Mouse (Mus musculus) lung, postnatal 10 days (tissue): ENCODE measurements around the gene E130311K13Rik.

ENCODE experiments used
- DNase-seq: peaks from one replicate; pipeline ENCODE4 v3.0.0; 2021

Gene E130311K13Rik

DNA sequence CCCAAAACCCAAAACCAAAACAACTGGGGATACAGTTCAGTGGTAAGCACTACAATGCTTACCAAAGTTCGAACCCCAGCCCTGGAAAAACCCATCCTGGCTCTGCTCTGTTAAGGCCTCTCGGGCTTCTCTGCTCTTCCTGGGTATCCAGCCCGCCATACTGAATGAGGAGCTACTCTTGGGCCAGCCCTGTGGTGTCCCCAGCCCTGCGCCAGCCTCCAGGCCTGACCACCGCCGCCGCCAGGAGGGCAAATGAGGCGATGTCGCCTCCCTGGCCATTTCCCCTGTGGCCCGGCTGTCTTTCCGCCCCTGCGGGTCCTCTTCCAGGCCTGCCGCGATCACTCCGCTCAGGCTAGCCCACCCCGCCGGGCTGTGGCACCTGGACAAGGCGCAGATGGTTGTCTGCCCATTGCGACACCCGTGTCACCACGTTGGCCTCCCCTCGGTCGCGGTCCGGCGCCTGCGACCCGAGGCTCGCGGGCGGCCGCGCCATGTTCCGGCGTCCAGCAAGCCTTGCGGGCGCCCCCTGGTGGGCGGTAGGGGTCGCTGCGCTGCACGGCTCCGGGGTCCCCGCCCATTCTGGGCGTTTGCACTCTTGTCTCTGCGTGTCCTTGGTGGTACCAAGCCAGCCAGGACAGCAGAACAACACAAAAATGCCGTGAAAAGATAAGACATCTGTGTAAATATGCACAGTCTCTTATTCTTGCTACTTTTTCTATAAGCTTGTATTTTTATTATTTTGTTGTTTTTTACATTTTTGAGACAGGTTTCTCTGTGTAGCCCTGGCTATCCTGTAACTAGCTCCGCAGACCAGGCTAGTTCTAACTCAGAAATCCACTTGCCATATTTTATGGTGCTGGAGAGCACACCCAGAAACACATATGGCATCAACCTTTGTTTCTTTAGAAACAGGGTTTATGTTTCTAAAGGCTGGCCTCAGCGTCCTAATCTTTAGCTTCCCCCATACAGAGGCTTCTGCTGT, at the start of gene E130311K13Rik:
Gene E130311K13Rik (minus strand): TSS at position 595 of the 982 bp plus-strand sequence.
- DNase-seq, result peak; percentile 93

DNA sequence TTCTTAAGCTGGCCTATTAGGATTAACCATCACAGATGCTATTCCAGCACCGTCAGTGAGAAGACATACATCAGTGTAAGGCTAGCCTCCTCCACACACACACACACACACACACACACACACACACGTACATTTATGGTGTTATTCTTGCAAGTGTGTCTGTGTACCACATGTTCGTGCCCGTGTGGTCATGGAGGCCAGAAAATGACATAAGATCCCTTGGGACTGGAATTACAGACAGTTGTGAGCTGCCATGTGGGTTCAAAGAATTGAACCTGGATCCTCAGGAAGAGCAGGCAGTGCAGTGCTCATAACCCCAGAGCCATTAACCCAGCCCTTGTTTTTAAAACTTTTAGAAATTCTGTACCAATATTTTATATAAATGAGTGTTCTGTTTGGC, 48.6 kb upstream of the E130311K13Rik start:
- no peak for DNase-seq

DNA sequence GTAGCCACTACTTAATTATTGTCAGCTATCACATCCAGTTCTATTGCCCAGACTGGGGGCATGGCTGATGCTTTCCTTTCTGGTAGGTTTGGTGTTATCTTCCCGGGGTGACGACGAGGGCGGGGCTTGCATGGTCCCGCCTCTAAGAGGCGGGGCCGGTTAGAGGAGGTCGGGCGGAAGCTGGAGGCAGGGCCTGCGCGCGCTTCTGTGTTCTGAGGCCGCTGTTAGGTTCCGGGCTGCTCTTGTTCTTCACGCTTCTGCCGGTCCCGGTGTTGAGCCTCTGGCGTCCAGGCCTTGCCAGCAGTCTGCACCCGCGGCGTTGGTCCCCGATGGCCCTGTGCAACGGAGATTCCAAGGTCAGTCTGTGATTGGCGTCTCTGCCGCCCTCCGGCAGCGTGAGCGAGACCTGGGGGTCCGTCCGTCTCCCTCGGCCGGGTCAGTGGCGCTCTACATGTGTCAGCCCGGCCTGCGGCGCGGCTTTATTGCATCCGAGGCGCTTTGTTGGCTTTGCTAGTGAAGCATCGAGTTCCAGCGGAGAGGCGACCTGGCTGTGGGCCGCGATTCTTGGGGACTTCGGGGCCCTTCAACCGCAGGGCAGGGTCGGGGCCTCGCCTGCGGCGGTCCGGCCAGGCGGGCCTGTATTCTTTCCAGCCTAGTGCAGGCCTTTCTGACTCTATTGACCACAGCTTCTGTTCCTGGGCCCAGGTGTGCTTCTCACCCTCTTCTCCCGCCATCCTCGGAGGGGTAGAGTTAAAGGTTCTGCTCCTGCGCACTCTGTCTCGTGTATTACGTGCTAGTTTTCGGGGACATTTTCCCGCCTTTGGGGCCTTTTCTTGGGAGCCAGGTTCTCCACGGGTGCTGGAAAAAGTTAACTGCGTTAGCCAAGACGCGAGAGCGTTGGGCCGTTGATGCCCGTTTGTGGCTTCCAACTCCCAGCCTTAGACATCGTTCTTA, 47.0 kb upstream of the E130311K13Rik start, which contains the start of gene Gmps:
Gene Gmps (plus strand): TSS at position 152 of the 954 bp plus-strand sequence.
- DNase-seq, result peak; percentile 96

DNA sequence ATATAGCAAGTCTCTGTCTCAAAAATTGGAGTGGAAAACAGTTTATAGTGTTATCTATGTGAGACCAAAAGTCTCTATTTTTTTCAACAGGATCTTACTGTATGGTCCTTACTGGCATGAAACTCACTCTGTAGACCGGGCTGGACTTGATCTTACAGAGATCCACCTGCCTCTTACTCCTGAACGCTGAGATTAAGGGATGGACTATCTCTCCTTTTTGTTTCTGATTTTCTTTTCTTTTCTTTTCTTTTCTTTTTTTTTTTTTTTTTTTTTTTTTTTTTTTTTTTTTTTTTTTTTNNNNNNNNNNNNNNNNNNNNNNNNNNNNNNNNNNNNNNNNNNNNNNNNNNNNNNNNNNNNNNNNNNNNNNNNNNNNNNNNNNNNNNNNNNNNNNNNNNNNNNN, 36.7 kb upstream of the E130311K13Rik start:
- DNase-seq, result no peak

DNA sequence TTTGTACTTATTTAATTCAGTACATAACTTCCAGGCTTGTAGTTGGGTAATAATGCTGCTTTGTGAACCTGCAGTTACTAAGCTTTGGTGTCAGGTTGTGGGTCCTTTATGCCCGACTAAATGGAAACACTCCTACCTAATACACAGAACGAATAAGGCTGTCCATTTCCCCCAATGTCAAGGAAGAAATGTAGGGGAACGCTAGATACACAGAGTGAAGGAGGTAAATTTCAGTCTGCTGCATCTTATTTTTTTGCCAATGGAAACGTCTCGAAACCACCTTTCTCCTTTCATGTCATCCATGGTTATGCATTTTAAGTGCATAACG, 35.6 kb upstream of the E130311K13Rik start:
- no peak for DNase-seq

DNA sequence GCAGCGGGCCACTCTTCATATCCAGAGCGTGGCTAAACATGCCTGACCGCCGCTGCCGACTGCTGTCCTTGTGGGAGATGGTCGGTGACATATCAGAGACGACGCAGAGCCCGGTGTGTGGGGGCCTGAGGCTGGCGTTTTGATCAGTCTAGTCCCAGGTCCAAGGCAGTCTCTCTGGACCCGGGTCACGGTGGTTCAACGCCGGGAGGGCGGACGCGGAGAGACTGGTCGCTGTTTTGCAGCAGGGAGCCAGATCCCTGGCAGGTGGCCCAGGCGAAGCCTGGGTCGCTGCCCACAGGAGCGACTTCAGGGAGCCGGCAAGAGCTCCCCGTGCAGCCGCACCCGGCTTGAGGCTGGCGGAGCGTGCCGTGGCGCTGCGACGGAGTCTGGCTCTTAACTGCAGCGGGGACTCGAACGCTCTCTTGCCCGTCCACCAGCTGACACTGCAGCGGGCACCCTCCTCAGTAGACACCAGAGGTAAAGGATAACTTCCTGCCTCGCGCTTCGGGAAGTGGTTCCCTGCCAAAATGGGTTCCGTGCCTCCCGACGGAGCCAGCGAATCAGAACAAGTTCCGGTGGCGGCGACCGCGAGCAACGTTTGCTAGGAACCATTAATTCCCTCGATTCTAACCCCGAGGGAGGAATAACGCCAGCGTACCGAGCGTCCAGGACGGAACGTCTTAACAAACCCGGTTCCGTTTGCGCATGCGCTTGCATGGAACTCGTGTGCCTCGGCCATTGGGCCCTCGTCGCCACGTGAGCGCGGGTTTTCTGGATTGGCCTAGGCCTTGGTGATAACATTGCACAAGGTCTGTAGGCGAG, 35.0 kb upstream of the E130311K13Rik start, which contains the start of gene Slc33a1:
Gene Slc33a1 (minus strand): TSS at position 669 of the 822 bp plus-strand sequence.
- peak; percentile 100 for DNase-seq

DNA sequence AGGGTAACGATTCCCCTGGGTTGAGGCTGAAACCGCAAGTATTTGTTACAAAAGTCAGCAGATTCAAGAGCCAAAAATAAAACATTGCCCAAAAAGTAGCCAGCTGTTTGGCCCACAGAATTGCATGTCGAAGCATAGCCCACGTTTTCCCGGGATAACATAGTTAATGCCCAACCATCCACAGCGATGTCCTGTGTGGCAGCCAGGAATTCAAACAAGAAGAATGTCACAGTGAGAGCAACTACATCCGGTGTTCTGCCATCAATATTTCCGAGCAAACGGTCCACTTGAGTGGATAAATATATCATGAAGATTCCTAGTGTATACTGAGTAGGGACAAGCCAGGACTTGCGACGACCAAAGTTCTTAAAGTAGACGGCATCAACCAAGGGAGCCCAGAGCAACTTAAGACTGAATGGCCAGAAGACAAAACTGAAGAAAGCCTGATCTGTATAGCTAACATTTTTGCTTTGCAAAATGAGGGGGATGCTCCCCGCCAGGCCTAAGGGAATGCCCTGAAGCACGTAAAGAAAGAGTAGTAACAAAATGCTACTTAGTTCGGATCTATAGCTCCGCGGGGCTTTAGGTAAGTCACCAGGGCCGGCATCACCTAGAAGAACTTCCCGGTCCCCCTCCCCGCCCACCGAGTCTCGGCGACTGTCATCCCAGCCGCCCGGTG, 34.3 kb upstream of the E130311K13Rik start:
- peak; percentile 8 for DNase-seq

DNA sequence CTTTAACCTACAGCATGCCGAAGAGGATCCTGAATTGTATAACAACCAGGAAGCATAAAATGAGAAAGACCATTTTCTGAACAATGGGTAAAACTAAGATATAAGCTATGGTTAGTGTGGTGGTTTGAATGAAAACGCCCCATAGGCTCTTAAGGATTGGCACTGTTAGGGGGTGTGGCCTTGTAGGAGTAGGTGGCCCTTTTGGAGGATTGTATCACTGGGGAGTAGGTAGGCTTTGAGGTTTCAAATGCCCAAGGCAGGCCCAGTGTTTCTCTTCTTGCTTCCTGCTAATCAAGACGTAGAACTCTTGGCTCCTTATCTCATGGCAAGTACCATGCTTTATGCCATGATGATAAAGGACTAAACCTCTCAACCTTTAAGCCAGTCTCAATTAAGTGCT, 20.6 kb upstream of the E130311K13Rik start:
- DNase-seq, result no peak

DNA sequence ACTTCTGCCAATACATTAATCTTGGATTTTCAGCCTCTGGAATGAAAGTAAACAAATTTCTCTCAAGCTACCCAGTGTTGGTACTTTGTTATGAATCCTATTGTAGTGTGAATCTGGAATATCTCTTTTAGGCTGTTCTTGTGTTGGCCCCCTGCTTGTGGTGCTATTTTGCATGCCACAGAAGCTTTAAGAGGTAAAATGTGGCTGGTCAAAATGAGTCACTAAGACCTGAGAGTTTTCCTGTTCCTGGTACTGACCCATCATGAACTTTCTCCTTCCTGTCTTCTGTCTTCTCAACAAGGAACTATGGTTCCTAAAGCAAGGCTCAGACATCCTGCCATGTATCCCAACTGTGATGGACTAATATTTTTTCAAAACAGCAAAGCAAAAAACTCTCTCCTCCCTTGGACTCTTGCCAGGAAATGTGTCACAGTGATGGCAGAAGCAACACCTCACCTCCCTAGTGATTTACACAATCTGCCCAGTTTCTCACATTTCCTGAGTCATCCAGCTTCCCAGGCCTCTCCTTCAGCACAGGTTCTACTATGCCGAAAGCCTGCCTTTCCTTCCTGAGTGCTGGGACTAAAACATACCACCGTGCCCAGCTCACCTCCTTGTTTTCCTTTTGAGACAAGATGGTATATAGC, 12.1 kb upstream of the E130311K13Rik start:
- DNase-seq, result peak; percentile 2

DNA sequence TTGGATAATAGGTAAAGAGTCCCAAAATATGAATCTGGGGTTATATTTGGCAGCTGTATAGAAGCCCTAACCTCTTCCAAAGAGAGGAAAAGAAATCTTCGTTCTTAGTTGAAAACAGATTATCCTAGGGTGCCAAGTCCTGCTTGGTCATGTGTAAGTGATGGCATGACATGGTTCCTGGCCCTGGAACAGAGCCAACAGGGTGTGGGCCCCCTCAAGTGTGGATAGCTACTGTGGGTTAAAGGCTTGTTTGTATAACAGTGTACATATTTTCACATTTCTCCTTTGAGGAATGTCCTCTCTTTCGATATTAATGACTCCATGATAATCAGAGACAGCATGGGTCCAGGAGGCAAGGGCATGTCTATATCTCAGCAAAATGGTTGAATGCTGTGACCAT, 9.7 kb upstream of the E130311K13Rik start:
- DNase-seq, result no peak

DNA sequence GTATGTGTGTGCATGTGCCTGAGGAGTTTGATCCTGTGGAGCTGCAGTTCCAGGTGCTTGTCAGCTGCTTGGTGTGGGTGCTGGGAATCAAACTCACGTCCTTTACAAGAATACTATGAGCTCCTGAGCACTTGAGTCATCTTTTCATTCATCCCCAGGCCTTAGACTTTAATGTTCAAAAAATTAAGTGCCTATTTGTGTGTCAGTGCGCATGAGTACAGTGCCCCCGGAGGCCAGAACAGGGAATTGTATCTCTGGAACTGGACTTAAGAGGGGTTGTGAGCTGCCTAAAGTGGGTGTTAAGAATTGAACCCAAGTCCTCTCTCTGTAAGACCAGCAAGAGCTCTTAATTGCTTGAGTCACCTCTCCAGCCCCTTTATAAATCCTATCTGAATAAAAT, 9.6 kb downstream of the E130311K13Rik start:
- peak; percentile 31 for DNase-seq

DNA sequence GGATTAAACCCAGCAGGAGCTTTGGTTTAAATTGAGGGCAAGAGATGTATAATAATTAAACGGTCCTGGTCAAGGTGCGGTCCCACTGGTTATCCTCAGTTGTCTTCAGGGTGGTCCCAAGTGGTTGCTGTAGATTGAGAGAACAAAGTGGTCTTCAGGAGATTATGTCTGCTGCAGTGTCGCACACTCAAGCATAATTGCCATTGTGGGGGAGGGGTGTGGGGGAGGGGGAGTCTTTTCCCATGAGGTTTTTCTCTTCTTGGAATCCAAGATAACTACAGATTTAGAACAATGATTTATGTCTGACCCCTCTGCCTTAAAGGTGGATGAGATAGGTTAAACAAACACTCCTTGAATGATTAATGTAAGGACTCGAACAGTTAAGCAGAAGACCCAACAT, 19.0 kb downstream of the E130311K13Rik start:
- no peak for DNase-seq

DNA sequence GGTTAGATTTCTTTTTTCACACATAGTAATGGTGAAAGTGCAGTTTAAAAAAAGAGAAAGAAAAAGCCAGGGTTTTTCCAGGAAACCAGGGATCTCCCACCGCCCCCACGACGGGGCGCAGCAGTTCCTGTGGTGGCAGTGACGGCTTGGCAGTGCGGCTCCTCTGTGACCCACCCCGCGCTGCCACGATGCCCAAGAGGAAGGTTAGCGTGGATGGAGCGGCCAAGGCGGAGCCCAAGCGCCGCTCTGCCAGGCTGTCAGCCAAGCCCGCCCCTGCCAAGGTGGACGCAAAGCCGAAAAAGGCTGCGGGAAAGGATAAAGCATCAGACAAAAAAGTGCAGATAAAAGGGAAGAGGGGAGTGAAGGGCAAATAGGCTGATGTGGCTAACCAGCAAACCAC, 24.0 kb downstream of the E130311K13Rik start:
- peak; percentile 5 for DNase-seq

DNA sequence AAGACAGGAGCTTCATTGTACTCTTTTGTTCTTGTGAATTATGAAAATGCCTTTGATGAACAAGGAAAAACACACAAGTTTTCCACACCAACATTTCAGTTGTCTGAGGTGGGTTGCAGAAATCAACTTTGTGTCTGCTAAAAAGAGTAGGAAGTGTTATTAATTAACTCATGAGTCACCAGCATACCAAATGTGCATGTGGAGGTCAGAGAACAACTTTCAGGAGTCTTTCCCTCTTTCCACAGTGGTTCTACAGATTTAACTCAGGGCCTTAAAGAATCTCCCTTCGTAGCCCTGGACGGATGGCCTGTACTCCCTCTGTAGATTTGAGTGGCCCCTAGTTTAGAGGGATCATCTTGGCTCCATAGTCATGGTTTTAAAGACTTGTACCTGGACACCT, 25.1 kb downstream of the E130311K13Rik start:
- DNase-seq, result no peak

DNA sequence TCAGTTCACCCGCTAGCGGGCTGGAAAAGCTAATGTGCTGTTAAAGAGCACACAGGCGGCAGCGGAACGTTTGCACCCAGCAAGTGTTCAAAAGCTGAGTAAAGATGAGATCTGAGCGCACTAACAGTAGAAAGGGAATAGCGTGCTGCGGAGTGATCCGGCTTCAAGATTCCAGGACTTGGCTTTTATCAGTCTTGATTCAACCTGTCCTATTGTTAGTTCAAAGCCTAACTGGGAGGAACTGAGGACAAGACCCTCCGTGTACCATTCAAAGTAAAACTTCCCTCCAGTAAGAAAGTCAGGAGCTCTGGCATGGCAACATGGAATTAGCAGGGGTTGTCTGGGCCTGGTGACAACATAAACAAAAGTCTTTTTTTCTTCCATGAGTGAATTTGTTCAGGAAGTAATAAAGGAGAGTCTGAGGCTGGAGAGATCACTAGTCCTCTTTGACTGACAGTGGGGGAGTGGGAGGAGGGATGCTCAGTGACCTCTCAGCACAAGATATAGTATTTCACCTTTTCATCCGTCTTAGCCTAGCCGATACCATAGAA, 29.2 kb downstream of the E130311K13Rik start:
- DNase-seq, result no peak

DNA sequence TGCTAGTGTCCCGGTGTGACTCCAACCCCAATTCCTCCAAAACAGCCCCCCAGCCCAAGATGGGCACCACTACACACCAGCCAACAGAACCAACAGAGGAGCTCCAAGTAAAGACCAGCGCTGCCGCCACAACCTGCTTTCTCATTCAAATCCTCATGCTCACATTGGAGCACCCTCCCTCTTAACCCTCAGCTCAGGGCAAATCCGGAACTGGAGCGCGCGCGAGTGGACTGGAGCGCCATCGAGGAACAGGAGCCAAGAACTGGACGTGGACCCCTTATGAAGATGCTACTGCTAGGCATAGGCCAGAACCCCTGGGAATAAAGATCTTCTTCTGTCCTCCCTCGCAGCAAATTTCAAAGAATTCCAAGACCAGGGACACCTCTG, 30.0 kb downstream of the E130311K13Rik start, which contains the start of gene Plch1:
Gene Plch1 (minus strand): TSS at position 164 of the 387 bp plus-strand sequence.
- peak; percentile 56 for DNase-seq

DNA sequence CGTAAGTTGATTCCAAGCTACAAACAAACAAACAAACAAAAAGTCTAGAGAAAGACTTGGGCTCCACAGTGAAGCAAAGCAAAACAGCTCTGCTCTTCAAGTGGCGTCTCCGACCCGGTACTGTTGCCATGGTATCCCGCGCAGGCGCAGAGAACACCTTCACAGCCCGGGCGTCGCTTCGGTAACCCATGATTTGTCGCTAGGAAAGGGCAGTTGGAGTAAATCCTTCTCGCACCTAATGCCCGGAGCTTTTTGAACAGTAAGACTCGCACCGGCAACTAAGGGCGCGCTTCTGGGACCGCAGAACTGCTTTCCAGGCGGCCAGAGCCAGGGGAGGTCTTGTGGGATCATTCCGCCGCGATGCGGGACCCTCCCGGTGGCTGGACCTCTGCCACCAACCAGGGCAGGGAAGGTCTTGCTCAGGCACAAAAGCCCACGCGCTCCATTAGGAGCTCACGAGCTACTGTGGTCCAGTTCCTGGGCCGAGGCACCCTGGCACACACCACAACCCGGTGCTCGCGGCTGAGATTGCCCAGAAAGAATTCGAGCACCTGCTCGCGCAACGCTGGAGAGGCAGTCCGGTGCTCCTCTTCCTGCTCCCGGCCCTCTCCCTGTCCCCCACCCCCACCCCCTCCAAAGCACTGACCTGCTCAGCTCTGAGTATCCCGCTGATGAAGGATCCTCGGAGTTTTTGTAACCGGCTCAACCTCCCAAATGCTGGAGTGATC, 30.5 kb downstream of the E130311K13Rik start:
- DNase-seq, result peak; percentile 78

DNA sequence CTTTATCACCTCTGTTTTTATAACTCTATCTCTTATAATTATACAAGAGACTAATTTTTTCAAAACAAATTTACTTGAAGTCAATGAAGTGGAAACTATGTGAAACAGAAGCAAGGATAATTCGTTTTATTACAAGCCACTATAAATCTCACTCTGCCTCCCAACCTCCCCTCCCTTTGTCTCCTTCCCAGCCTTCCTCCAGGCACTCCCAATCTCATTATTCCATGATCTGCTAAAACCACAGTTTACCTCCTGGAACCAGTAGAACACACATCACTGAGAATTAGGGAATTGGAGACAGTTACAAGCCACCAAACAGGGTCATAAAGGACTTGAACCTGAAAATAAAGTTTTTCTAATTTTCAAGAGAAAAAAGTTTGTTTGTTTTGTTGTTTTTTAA, 32.1 kb downstream of the E130311K13Rik start:
- DNase-seq, result no peak

DNA sequence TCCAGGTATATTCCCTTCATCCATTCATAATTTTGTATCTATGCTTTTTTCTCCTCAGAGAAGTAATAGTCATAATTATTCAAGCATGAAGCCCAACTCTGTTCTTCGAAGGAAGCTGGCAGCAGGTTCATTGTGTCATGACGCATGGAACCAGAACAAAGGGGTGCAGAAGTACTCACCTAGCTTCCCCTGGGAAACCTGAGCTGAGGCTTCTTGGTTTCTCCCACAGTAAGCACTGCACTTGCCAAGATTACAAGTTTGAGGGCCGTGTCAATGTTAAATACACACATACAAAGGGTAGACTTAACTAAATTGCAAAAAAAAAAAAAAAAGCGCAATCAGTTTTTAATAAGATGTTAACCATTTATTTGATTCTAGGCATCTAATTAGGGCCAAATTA, 33.0 kb downstream of the E130311K13Rik start:
- no peak for DNase-seq

DNA sequence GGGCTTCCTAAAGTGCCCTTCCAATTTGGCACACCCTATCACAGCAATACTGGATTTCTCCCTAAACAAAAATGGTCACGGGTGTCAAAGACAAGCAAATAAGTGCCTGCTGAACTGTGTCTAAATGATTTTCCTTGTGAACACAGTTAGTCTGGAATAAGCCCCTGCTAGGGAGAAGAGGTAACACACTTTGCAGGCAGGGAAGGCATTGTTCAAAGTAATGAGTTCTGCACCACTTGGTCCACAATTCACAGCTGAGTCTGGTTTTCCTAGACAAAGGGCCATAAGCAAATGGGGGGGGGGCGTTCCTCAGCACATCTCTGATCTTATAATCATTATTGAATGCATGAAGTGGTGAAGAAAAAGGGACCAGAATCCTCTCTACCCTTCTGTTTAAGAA, 33.5 kb downstream of the E130311K13Rik start:
- no peak for DNase-seq
